Comparison of ENCODE assay signal across 29 mouse cellular contexts in genomic region chr17:56171456-56171855, GRCm38 (mm10). TPM values are rescaled to one million over a fixed set of nuclear protein-coding genes. Genes with fewer than 3 reads are reported as not detected.
DNase-seq lines count a peak whose midpoint lies in the region; ATAC-seq and TF ChIP-seq lines count a peak whose summit lies in the region.
"Had no signal": no experiment of that assay in that cellular context is flagged by ENCODE, and none has a peak within 500 bp of the region (broad histone marks: within the 10 kb centered on the region; RNA-seq: fewer than 3 reads in every experiment).

No protein-coding gene starts in this region.

- H3K36me3 ChIP-seq in hindbrain, embryonic 13.5 days = peaks cover 28% of the 10 kb centered on the region
- peaks cover 8% of the 10 kb centered on the region for H3K36me3 ChIP-seq in hindbrain, embryonic 16.5 days (ENCODE audit: control insufficient read depth, insufficient read depth, low read length)
- H3K36me3 ChIP-seq in midbrain, postnatal 0 days (ENCODE audit: insufficient read depth, low read length) = peaks cover 13% of the 10 kb centered on the region
- 0 out of 2 replicates have a peak, but pooled peaks cover 4% of the 10 kb centered on the region for H3K36me3 ChIP-seq in midbrain, embryonic 16.5 days (ENCODE audit: control insufficient read depth, insufficient read depth, low read length)

- H3K4me1 ChIP-seq in hindbrain, embryonic 13.5 days (replicated peaks) = peaks cover 17% of the 10 kb centered on the region
- H3K4me1 ChIP-seq in hindbrain, embryonic 16.5 days (ENCODE audit: control insufficient read depth, insufficient read depth, low read depth, low read length) = peaks cover 6% of the 10 kb centered on the region; the same call in 1 of the 2 replicates
- no peaks in the 10 kb centered on the region for H3K4me1 ChIP-seq in midbrain, postnatal 0 days (ENCODE audit: insufficient read depth, low read length)
- peaks cover 4% of the 10 kb centered on the region; the same call in 1 of the 2 replicates for H3K4me1 ChIP-seq in midbrain, embryonic 16.5 days (ENCODE audit: control insufficient read depth, insufficient read depth, low read length)
- H3K4me1 ChIP-seq: stomach, embryonic 15.5 days had no signal

- no peaks in the 10 kb centered on the region for H3K9me3 ChIP-seq in hindbrain, embryonic 13.5 days
- no peaks in the 10 kb centered on the region for H3K9me3 ChIP-seq in hindbrain, embryonic 16.5 days (ENCODE audit: control insufficient read depth, low read length)
- no peaks in the 10 kb centered on the region for H3K9me3 ChIP-seq in midbrain, postnatal 0 days (ENCODE audit: low read length)
- no peaks in the 10 kb centered on the region for H3K9me3 ChIP-seq in midbrain, embryonic 16.5 days (replicated peaks; ENCODE audit: control insufficient read depth, low read length, poor library complexity, severe bottlenecking)
- H3K9me3 ChIP-seq: embryonic facial prominence, embryonic 12.5 days; heart, embryonic 13.5 days; kidney, embryonic 15.5 days; lung, embryonic 15.5 days; stomach, embryonic 15.5 days had no signal

- H3K27me3 ChIP-seq in hindbrain, embryonic 13.5 days = no peaks in the 10 kb centered on the region
- no peaks in the 10 kb centered on the region for H3K27me3 ChIP-seq in hindbrain, embryonic 16.5 days (replicated peaks; ENCODE audit: control insufficient read depth, insufficient read depth, low read length)
- H3K27me3 ChIP-seq in midbrain, postnatal 0 days (ENCODE audit: insufficient read depth, low read length) = no peaks in the 10 kb centered on the region
- no peaks in the 10 kb centered on the region for H3K27me3 ChIP-seq in midbrain, embryonic 16.5 days (ENCODE audit: control insufficient read depth, insufficient read depth, low read depth, low read length)
- H3K27me3 ChIP-seq: CH12.LX; embryonic facial prominence, embryonic 12.5 days; heart, embryonic 13.5 days; lung, embryonic 15.5 days; stomach, embryonic 15.5 days had no signal

- no peak for ATAC-seq in hindbrain, embryonic 13.5 days (ENCODE audit: low FRiP score)
- no peak for ATAC-seq in hindbrain, embryonic 16.5 days
- no peak for ATAC-seq in midbrain, postnatal 0 days (ENCODE audit: low FRiP score)
- no peak for ATAC-seq in midbrain, embryonic 16.5 days
- ATAC-seq: activated CD4-positive, CD25-positive, alpha-beta regulatory T cell, adult 4 months; forebrain, embryonic 16.5 days; inflammation-experienced regulatory T-cells, adult 6 months had no signal

- H3K27ac ChIP-seq in hindbrain, embryonic 13.5 days = 0 out of 2 replicates have a peak overlapping the region, but pooled peaks have one; percentile 49
- H3K27ac ChIP-seq in hindbrain, embryonic 16.5 days (ENCODE audit: low read depth, low read length) = no peak overlapping the region; the same call in 1 of the 2 replicates
- H3K27ac ChIP-seq in midbrain, postnatal 0 days (ENCODE audit: low read depth, low read length) = no peak overlapping the region
- H3K27ac ChIP-seq in midbrain, embryonic 16.5 days (ENCODE audit: low read length) = no peak overlapping the region
- H3K27ac ChIP-seq: stomach, embryonic 15.5 days had no signal

- 79% methylated on average over 9 of the region's 9 CpGs for WGBS in hindbrain, embryonic 13.5 days
- WGBS in hindbrain, embryonic 16.5 days = 61% methylated on average over 9 of the region's 9 CpGs
- WGBS in midbrain, postnatal 0 days = 74% methylated on average over 9 of the region's 9 CpGs
- WGBS in midbrain, embryonic 16.5 days = 79% methylated on average over 9 of the region's 9 CpGs

- no peak overlapping the region for H3K4me3 ChIP-seq in hindbrain, embryonic 13.5 days
- H3K4me3 ChIP-seq in hindbrain, embryonic 16.5 days (ENCODE audit: low read length) = no peak overlapping the region
- H3K4me3 ChIP-seq in midbrain, postnatal 0 days (ENCODE audit: low read depth, low read length) = no peak overlapping the region
- H3K4me3 ChIP-seq in midbrain, embryonic 16.5 days (ENCODE audit: low read depth, low read length) = no peak overlapping the region
- H3K4me3 ChIP-seq: embryonic facial prominence, embryonic 12.5 days; erythroblast, embryonic 14.5 days; heart, embryonic 13.5 days; kidney, embryonic 15.5 days; layer of hippocampus, adult 2 months; lung, embryonic 15.5 days; stomach, embryonic 15.5 days had no signal

- no peak overlapping the region for H3K4me2 ChIP-seq in hindbrain, embryonic 13.5 days
- H3K4me2 ChIP-seq in hindbrain, embryonic 16.5 days (ENCODE audit: low read length) = no peak overlapping the region
- H3K4me2 ChIP-seq in midbrain, postnatal 0 days (ENCODE audit: low read depth, low read length, poor library complexity, severe bottlenecking) = no peak overlapping the region
- no peak overlapping the region for H3K4me2 ChIP-seq in midbrain, embryonic 16.5 days (ENCODE audit: low read length)
- H3K4me2 ChIP-seq: embryonic facial prominence, embryonic 12.5 days; heart, embryonic 13.5 days; kidney, embryonic 15.5 days; lung, embryonic 15.5 days; midbrain, embryonic 11.5 days; stomach, embryonic 15.5 days had no signal

- H3K9ac ChIP-seq in hindbrain, embryonic 13.5 days = no peak overlapping the region
- H3K9ac ChIP-seq in hindbrain, embryonic 16.5 days (ENCODE audit: low read depth, low read length) = no peak overlapping the region
- no peak overlapping the region for H3K9ac ChIP-seq in midbrain, postnatal 0 days (replicated peaks; ENCODE audit: low read length, poor library complexity, severe bottlenecking)
- no peak overlapping the region for H3K9ac ChIP-seq in midbrain, embryonic 16.5 days (ENCODE audit: low read depth, low read length)
- H3K9ac ChIP-seq: embryonic facial prominence, embryonic 12.5 days; heart, embryonic 13.5 days; kidney, embryonic 15.5 days; lung, embryonic 15.5 days; stomach, embryonic 15.5 days had no signal

- TF ChIP-seq CTCF in midbrain, postnatal 0 days (IDR thresholded peaks at IDR 0.05) = no peak

- DNase-seq in adrenal gland, postnatal 10 days = peak; percentile 44
- DNase-seq in adrenal gland, adult 2 months = no peak
- peak; percentile 32 for DNase-seq in midbrain, postnatal 0 days (ENCODE audit: low spot score)
- DNase-seq in embryo, embryonic 9.5 days (ENCODE audit: extremely low spot score) = no peak
- DNase-seq: cerebellum, adult 2 months; cerebellum, postnatal 25 days; gastrocnemius, postnatal 10 days; heart, postnatal 10 days; kidney, adult 11 months; kidney, postnatal 36 days; liver; lung, postnatal 36 days; right cerebral cortex, postnatal 25 days had no signal

RNA-seq across cellular contexts. Expression of gene Tnfaip8l1, which starts 9.2 kb away (rescaled TPM):
- 10 to 100 TPM in 1 of 2 experiments, 1 to 10 TPM in 1; 9.5 to 11.0 TPM for total RNA-seq in adrenal gland, postnatal 10 days (2021)
- 1 to 10 TPM; 2.0 to 2.4 TPM for total RNA-seq in adrenal gland, adult 2 months (2021)
- 4.2 and 6.7 TPM in 2 replicates for polyA plus RNA-seq in adrenal gland, adult 2 months (2012; rRNA removed)
- polyA plus RNA-seq in hindbrain, embryonic 13.5 days (2015; fragmentation: Nextera tagmentation; extraction: Ambion mirVana) = 7.9 and 9.2 TPM in 2 replicates
- polyA plus RNA-seq in hindbrain, embryonic 16.5 days (2015; fragmentation: Nextera tagmentation; extraction: Ambion mirVana) = 9.1 and 9.9 TPM in 2 replicates
- total RNA-seq in midbrain, postnatal 0 days (2014; rRNA removed) = 15.1 and 17.9 TPM in 2 replicates
- polyA plus RNA-seq in midbrain, postnatal 0 days (2015; fragmentation: Nextera tagmentation; extraction: Ambion mirVana) = 8.4 and 9.9 TPM in 2 replicates
- 10.5 and 10.8 TPM in 2 replicates for polyA plus RNA-seq in midbrain, embryonic 16.5 days (2015; fragmentation: Nextera tagmentation; extraction: Ambion mirVana)

RNA-seq across cellular contexts. Expression of gene Mydgf, which starts 12.3 kb away (rescaled TPM):
- total RNA-seq in adrenal gland, postnatal 10 days (2021) = 10 to 100 TPM; 55.6 to 61.9 TPM
- 10 to 100 TPM; 51.8 to 55.3 TPM for total RNA-seq in adrenal gland, adult 2 months (2021)
- 70.5 and 71.0 TPM in 2 replicates for polyA plus RNA-seq in adrenal gland, adult 2 months (2012; rRNA removed)
- 69.2 and 72.6 TPM in 2 replicates for polyA plus RNA-seq in hindbrain, embryonic 13.5 days (2015; fragmentation: Nextera tagmentation; extraction: Ambion mirVana)
- 81.4 and 88.4 TPM in 2 replicates for polyA plus RNA-seq in hindbrain, embryonic 16.5 days (2015; fragmentation: Nextera tagmentation; extraction: Ambion mirVana)
- 41.7 and 49.3 TPM in 2 replicates for total RNA-seq in midbrain, postnatal 0 days (2014; rRNA removed)
- polyA plus RNA-seq in midbrain, postnatal 0 days (2015; fragmentation: Nextera tagmentation; extraction: Ambion mirVana) = 75.8 and 82.5 TPM in 2 replicates
- 65.7 and 71.5 TPM in 2 replicates for polyA plus RNA-seq in midbrain, embryonic 16.5 days (2015; fragmentation: Nextera tagmentation; extraction: Ambion mirVana)

RNA-seq across cellular contexts. Expression of gene Sema6b, which starts 31.3 kb away (rescaled TPM):
- total RNA-seq in adrenal gland, postnatal 10 days (2021) = 10 to 100 TPM; 13.3 to 14.9 TPM
- total RNA-seq in adrenal gland, adult 2 months (2021) = 10 to 100 TPM in 1 of 2 experiments, 1 to 10 TPM in 1; 6.3 to 10.2 TPM
- 32.9 and 36.5 TPM in 2 replicates for polyA plus RNA-seq in adrenal gland, adult 2 months (2012; rRNA removed)
- polyA plus RNA-seq in hindbrain, embryonic 13.5 days (2015; fragmentation: Nextera tagmentation; extraction: Ambion mirVana) = 10.5 and 11.7 TPM in 2 replicates
- 12.5 and 12.7 TPM in 2 replicates for polyA plus RNA-seq in hindbrain, embryonic 16.5 days (2015; fragmentation: Nextera tagmentation; extraction: Ambion mirVana)
- 90.5 and 106 TPM in 2 replicates for total RNA-seq in midbrain, postnatal 0 days (2014; rRNA removed)
- 15.6 and 17.4 TPM in 2 replicates for polyA plus RNA-seq in midbrain, postnatal 0 days (2015; fragmentation: Nextera tagmentation; extraction: Ambion mirVana)
- polyA plus RNA-seq in midbrain, embryonic 16.5 days (2015; fragmentation: Nextera tagmentation; extraction: Ambion mirVana) = 13.2 and 14.4 TPM in 2 replicates
- polyA plus RNA-seq: activated CD4-positive, CD25-positive, alpha-beta regulatory T cell, adult 4 months had no signal

RNA-seq across cellular contexts. Expression of gene Dpp9, which starts 47.2 kb away (rescaled TPM):
- total RNA-seq in adrenal gland, postnatal 10 days (2021) = 10 to 100 TPM; 28.8 to 30.1 TPM
- total RNA-seq in adrenal gland, adult 2 months (2021) = 10 to 100 TPM; 37.5 to 39.7 TPM
- 53.2 and 65.3 TPM in 2 replicates for polyA plus RNA-seq in adrenal gland, adult 2 months (2012; rRNA removed)
- polyA plus RNA-seq in hindbrain, embryonic 13.5 days (2015; fragmentation: Nextera tagmentation; extraction: Ambion mirVana) = 24.5 and 26.5 TPM in 2 replicates
- 21.0 and 29.3 TPM in 2 replicates for polyA plus RNA-seq in hindbrain, embryonic 16.5 days (2015; fragmentation: Nextera tagmentation; extraction: Ambion mirVana)
- 24.6 and 29.7 TPM in 2 replicates for total RNA-seq in midbrain, postnatal 0 days (2014; rRNA removed)
- polyA plus RNA-seq in midbrain, postnatal 0 days (2015; fragmentation: Nextera tagmentation; extraction: Ambion mirVana) = 19.4 and 19.7 TPM in 2 replicates
- 24.2 and 25.4 TPM in 2 replicates for polyA plus RNA-seq in midbrain, embryonic 16.5 days (2015; fragmentation: Nextera tagmentation; extraction: Ambion mirVana)

RNA-seq across cellular contexts. Expression of gene Lrg1, which starts 49.7 kb away (rescaled TPM):
- 10 to 100 TPM; 41.0 to 55.6 TPM for total RNA-seq in adrenal gland, postnatal 10 days (2021)
- 10 to 100 TPM; 23.9 to 45.5 TPM for total RNA-seq in adrenal gland, adult 2 months (2021)
- polyA plus RNA-seq in adrenal gland, adult 2 months (2012; rRNA removed) = 134 and 212 TPM in 2 replicates
- not detected in 2 replicates for polyA plus RNA-seq in hindbrain, embryonic 13.5 days (2015; fragmentation: Nextera tagmentation; extraction: Ambion mirVana)
- polyA plus RNA-seq in hindbrain, embryonic 16.5 days (2015; fragmentation: Nextera tagmentation; extraction: Ambion mirVana) = 0.68 and 0.91 TPM in 2 replicates
- 0.47 and 0.49 TPM in 2 replicates for total RNA-seq in midbrain, postnatal 0 days (2014; rRNA removed)
- 0.43 and 0.66 TPM in 2 replicates for polyA plus RNA-seq in midbrain, postnatal 0 days (2015; fragmentation: Nextera tagmentation; extraction: Ambion mirVana)
- 0.25 and 0.30 TPM in 2 replicates for polyA plus RNA-seq in midbrain, embryonic 16.5 days (2015; fragmentation: Nextera tagmentation; extraction: Ambion mirVana)
- total RNA-seq: CH12.LX, ES-E14 had no signal
- polyA plus RNA-seq: forebrain, embryonic 16.5 days; heart, embryonic 13.5 days; inflammation-experienced regulatory T-cells, adult 6 months; midbrain, embryonic 11.5 days had no signal

Comparison
In these comparisons a context has a peak if more than half of its experiments do, and no peak if none do; other contexts are left out.
1. DNase-seq: peak in adrenal gland, postnatal 10 days (single experiment) and midbrain, postnatal 0 days (single experiment); none in adrenal gland, adult 2 months (single experiment) and embryo, embryonic 9.5 days (single experiment).